Mouse (Mus musculus) cerebellum, postnatal 10 days (tissue): Measurements from ENCODE around the gene Mvp.

ENCODE experiments used
- DNase-seq, 2 experiments: peaks; one replicate each; pipeline ENCODE4 v3.0.0; 2021; ENCODE audit warnings: mixed read lengths in 2 of 2

Mvp gene

GRCm38 (mm10) chr7:127014320-127014719 is at the start of gene Mvp:
Gene Mvp, minus strand, starts transcription at chr7:127014621.
- DNase-seq, result peak; percentile 43 to 46

DNA sequence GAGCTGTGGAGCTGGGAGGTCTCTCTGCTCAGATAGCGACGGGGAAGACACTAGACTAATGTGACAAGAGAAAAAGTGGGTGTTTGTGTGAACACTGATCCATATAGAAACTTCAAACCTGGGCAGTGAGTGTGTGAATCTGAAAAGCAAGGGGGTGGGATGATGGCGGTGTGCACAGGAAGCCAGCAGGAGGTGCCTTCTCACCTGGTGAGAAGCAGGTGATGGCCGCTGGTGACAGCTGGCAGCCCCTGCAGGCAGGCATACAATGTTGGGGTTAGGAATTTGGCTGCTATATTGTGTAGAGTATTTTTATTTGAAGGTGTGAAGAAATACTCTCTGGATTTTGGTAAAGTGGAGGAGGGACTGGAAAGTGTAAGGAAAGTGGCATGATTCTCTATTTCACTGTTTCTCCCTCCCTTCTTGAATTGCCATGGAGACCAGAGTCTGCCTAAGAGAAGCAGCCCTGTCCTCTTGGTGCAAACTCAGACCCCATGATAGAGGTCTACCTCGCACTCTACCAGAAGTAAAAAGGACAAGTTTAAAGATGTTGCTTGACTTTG is 40.7 kb upstream of the Mvp start:
- DNase-seq, result no peak

- peak; percentile 95 for DNase-seq
These were observed 27.6 kb upstream of the Mvp start, which contains the start of gene Kif22 for GRCm38 (mm10) chr7:127041851-127042672. Gene Kif22, minus strand, starts transcription at chr7:127042471.

DNA sequence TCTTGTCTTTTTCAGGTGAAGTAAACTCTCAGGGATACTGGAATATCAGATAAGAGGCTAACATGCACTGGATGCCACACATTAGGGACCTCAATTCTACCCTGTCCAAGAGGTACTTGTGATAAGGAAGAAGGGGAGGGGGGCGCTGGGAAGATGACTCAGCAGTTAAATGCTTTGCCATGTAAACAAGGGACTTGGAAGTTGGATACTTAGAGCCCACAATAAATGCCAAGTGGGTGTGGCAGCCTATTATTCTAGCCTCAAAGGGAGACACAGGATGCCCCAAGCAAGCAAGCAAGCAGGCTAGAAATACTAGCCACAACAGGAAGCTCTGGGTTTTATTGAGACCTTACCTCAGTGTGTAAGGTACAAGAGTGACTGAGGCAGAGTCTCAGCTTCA is 16.8 kb upstream of the Mvp start:
- no peak for DNase-seq

DNA sequence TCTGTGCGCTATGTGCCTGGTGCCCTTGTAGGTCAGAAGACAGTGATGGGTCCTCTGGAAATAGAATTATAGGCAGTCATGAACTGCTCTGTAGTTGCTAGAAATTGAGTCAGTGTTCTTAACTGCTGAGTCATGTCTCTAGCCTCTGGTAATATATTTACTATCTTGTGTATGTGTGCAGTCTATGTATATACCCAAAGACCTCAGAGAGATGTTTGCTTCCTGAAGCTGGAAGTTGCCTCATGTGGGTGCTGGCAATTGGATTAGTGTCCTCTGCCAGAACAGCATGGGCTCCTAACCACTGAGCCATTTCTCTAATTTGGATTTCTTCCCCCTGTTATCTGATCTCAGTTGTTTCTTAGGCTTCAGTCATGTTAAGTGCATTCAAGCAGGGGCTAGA is 15.8 kb upstream of the Mvp start:
- DNase-seq, result no peak

- DNase-seq, result no peak
These were observed 13.5 kb upstream of the Mvp start for GRCm38 (mm10) chr7:127027885-127028284.

DNA sequence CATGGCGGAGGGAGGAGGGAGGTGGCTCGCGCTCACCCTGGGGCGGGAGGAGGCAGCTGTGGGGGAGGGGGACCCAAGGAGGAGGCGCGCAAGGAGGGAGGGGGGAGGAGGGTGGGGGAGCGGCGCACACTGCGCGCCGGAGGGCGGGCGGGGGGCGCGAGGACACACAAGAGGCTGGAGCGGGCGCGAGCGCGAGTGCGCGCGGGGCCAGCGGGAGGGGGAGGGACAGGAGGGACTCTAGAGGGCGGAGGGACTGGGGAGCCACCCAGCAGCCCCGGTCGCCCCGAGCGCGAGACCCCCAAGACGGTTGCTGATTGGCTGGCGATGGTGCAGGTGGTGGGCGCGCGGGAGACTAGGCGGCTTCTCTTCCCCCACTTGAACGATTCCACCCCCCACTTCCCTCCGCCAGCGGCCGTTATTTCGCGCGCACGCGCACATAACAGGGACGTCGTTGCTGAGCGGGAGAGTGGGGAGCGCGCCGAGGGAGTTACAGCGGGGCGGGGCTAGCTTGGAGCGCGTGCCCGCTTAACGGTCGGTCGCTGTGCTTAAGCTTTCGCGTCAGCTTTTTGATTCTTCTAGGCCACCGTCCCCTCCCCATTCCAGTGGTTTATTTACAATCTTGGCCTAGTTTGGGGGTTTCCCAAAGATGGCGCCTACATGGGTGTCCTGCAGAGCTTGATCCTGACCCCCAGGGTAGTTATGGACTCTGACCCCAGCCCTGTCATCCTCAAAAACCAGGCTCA is 12.7 kb upstream of the Mvp start, which contains the start of gene Maz:
TSS of gene Maz (minus strand) at position 54 of the 743 bp plus-strand sequence.
- DNase-seq, result peak; percentile 100

GRCm38 (mm10) chr7:127026616-127026983 is 12.2 kb upstream of the Mvp start:
- peak in 1 of 2 experiments; percentile 95 for DNase-seq

DNA sequence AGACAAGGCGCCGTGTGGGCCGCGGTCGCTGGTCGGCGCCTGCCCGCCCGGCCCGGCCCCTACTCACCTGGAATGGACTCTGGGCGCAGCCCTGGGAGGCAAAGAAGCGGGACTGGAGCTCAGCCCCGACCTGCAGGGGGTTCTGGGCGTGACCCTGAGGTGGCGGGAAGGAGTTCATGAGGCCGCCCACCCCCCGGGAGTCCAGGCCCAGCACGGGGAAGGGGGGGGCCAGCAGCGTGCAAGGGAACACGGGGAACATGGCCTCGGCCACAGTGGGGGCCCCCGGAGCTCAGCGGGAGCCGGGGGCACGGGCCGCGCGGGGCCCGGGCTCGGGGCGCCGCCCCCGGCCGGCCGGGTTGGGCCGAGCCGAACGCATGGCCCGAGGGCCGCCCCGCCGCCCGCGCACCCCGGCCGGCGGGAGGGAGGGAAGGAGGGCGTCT is 11.8 kb upstream of the Mvp start:
- peak; percentile 86 to 88 for DNase-seq

- DNase-seq, result peak; percentile 76 to 77
These were observed 11.2 kb upstream of the Mvp start for GRCm38 (mm10) chr7:127025556-127026160.

DNA sequence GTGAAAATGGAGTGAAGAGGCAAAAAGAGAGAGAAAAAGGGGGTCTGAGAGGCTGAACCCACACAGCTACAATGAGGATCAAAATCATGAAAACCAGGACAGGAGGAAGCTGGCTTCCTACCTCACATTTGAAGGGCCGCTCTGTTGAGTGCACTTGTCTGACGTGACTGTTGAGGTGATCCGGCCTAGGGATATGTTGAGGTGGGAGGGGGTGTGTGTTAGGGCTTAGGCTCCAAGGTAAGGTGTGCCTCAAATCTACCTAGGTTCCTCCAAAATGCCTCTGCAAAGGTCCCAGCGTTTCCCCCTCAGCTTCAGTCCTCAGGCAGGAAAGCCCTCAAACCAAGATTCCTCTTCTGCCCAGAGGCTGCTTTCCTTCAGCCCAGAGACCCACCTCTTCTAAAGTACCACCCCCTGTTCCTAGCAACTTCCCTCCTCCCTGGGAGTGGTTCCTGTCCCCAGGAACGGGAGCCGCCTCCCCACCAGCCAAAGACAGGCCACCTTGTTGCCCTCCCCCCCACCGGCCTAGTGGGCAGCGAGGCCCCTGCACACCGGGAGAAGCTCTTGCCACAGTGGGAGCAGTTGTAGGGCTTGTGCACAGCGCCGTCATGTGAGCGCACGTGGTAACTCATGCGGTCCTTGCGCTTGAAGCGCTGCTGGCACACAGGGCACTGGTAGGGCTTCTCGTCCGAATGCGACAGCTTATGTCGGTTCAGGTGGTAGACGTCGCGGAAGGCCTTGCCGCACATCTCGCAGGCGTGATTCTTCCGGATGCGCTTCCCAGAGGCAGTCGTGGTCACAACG is 10.5 kb upstream of the Mvp start:
- peak; percentile 88 to 90 for DNase-seq

DNA sequence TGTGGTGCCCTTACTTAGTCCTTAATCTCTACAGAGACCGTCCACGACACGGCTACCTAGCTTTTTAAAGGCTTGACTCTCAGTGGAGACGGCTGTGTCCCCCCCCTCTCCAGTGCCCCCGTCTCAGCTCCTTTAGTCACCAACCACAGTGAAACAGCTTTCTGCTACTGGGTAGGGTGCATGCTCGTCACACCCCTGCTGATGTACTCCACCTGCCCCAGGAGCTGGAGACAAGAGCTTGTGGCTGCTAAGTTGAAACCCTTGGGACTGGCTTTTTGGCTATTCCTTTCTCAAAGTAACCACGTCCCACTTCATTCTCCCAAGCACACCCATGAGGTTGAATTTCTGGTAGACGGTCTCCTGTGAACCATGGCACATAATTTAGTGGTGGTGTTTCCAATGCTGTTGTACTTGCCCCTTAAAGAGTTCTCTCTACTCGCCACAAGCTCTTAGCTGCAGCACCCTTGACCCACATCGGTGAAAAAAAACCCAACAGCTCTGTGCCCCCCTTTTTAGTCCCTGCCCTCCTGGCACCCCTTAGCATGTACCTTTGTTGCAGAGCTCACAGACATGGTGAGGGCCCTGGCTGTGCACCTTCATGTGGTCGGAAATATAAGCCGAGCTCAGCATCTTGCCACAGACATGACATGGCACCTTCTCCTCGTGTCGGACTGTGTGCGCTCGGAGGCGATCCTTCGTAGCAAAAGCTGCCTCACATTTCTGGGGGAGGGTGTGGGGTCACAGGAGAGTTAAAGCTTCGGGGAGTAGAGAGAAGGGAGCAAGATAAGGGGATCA is 9.7 kb upstream of the Mvp start:
- peak in 1 of 2 experiments; percentile 38 for DNase-seq

DNA sequence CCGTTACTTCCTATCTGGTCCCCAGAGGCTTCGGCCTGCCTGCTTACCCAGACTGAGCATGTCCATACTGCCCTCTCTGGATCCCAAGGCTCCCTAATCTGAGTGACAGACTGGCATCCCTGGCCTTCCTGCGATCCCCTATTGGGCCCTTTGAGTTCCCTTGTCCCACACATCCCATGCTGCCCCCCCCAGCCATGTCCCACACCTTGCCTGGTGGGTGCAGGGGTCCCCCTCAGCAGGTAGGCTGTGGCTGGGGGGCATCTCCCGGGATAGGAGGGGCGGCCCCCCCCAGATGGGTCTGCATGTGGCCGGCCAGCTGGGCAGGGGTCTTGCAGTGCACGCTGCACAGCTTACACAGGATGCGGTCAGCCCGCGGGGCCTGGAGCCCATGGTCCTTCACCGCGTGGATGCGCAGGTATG is 8.9 kb upstream of the Mvp start:
- peak in 1 of 2 experiments; percentile 45 for DNase-seq

DNA sequence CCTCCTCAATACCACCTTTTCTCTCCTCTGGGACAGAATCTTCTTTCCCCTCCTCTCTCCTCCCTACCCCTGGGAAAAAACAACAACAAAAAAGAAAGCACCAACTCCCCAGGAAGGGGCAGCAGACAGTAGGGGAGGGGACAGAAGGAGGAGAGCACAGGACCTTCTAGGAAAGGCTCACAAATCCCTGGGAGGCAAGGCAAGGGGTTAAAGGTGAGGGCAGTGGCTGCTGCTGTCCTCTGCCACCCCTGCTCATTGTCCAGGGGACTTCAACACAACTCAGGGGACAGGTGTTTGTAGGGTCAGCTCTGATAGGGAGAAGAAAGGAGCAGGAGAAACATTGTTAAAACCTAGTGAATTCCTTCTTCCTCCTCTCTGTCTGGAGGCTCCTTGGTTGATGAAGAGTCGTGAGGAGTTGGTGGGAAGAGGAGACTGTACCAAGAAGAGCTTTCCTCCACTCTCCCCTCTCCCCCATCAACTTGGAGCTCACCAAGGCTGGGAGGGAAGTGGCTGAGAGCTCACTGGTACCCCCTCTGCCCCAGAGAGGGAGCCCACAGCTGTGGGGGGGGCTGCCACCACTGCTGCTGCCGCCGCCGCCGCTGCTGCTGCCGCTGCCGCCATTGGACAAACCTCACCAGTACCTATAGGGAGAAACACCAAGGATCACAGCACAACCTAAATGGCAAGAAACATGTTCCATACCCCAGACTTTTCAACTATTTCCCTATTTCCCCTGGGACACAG is 8.3 kb upstream of the Mvp start:
- peak in 1 of 2 experiments; percentile 17 for DNase-seq

- DNase-seq, result peak in 1 of 2 experiments; percentile 13
These were observed 7.4 kb upstream of the Mvp start for GRCm38 (mm10) chr7:127021563-127022527.

DNA sequence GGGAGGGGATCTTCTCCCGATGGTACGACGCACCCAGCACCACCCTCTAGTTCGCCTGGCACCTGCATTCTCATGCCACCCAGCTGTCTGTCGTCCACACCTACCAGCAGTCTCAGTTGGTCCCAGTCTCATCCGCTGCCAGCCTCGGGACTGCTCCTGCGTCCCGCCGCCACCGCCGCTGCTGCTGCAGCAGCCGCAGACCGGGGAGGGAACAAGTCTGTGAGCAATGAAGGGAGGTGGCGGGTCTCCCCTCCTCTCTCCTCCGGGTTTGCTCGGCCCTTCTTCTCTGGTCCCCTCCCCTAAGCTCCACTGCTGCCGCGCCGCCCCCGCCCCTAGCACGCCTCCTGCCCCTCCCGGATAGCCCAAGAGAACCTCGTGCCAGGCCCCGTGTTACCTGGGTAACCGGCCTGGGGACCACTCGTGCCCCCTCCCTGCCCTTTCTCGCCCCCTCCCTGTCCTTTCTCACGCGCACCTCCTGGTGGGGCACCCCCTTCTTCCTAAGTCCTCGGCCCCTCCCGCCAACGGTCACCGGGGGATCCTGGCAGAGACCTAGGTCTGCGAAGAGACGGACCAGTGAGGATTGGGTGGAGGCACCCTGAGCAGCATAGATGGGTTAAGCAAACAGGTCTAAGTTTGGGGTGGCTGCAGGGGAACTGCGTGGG is 6.6 kb upstream of the Mvp start, which contains the start of the genes Gm42742 and Prrt2:
TSS of gene Gm42742 (minus strand) at position 197 of the 662 bp plus-strand sequence.
TSS of gene Prrt2 (minus strand) at position 311 of the 662 bp plus-strand sequence.
- peak; percentile 85 to 87 for DNase-seq

- DNase-seq, result no peak
These were observed 6.1 kb upstream of the Mvp start for GRCm38 (mm10) chr7:127020491-127020890.

DNA sequence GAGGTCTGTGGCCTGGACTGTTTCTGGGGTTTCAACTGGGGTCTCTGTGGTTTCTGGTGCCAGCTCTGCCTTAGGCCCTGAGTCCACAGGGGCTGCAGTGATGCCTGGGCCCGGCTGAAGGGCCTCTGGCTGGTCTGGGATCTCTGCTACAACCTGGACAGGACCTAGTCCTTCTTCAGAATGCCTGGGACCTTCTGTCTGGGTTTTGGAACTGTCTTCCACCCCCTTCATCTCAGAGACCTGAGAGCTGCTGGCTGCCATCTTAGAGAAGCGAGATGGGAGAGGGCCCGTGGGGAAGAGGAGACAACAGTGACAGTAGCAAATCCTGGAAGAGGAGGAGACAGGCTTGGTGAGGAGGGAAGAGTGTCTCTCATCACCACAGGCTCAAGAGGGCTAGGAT is 5.6 kb upstream of the Mvp start:
- peak in 1 of 2 experiments; percentile 51 for DNase-seq
